ENCODE assay signal across 29 mouse cellular contexts in the genomic region with DNA sequence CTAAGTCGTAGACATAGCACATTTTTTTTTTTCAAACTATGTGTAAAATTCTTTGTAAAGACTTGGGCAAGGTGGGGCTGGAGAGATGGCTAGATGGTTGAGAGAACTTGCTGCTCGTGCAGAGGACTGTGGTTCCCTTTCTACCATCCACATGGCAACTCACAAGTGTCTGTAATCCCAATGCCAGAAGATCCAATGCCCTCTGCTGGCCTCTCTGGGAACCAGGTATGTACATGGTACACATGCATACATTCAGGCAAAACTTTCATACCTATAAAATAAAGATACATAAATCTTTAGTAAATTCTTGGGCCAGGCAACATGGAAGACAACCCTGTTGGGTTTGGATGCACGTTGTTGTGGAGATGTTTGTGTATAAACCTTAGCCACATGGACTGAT.
DNase-seq lines count a peak whose midpoint lies in the region; ATAC-seq and TF ChIP-seq lines count a peak whose summit lies in the region.
"Had no signal": no experiment of that assay in that cellular context is flagged by ENCODE, and none has a peak within 500 bp of the region (broad histone marks: within the 10 kb centered on the region; RNA-seq: fewer than 3 reads in every experiment).

No protein-coding gene starts in this region.

- H3K36me3 ChIP-seq in heart, postnatal 0 days (replicated peaks; ENCODE audit: control insufficient read depth, insufficient read depth, low read length) = no peaks in the 10 kb centered on the region
- H3K36me3 ChIP-seq in lung, embryonic 14.5 days (ENCODE audit: insufficient read depth) = no peaks in the 10 kb centered on the region
- H3K36me3 ChIP-seq in CH12.LX (replicated peaks in 1 of 2; ENCODE audit: control insufficient read depth in 1 of 2, insufficient read depth in 1 of 2, low read length in 1 of 2) = no peaks in the 10 kb centered on the region
- H3K36me3 ChIP-seq: embryonic facial prominence, embryonic 13.5 days; heart, embryonic 13.5 days; limb, embryonic 15.5 days; lung, embryonic 15.5 days had no signal

- TF ChIP-seq CTCF in heart, postnatal 0 days (IDR thresholded peaks at IDR 0.05; ENCODE audit: low read depth) = peak; percentile 28; the same call in 1 of the 2 replicates
- peak; percentile 39; the same call in 1 of the 2 replicates for TF ChIP-seq CTCF in lung, embryonic 14.5 days (IDR thresholded peaks at IDR 0.05; ENCODE audit: low read depth)
- TF ChIP-seq CTCF in CH12.LX (conservative IDR thresholded peaks at IDR 0.05 in 1 of 2, IDR thresholded peaks at IDR 0.05 in 1 of 2; ENCODE audit: low read depth in 2 of 2, low read length in 2 of 2) = peak in 1 of 2 experiments; percentile 58; a peak in 2 of 4 replicates

- no peak for ATAC-seq in heart, postnatal 0 days (ENCODE audit: insufficient read depth, low read depth)
- ATAC-seq in lung, embryonic 14.5 days (ENCODE audit: insufficient read depth) = no peak
- ATAC-seq: forebrain, embryonic 13.5 days had no signal

- in situ Hi-C loops in CH12.LX (cut with MboI; ENCODE audit: low pct_ligation_motif_present, low pct_unique_long_range_greater_than_20kb, low sequenced_read_pairs) = no loop called here

- dilution Hi-C loops in CH12.LX (cut with MboI; ENCODE audit: extremely low pct_ligation_motif_present, extremely low pct_unique_long_range_greater_than_20kb, low sequenced_read_pairs) = no loop called here

- TF ChIP-seq POLR2A in CH12.LX (IDR thresholded peaks at IDR 0.05; ENCODE audit: low read depth, low read length) = no peak

- peak; percentile 61 for TF ChIP-seq RAD21 in CH12.LX (IDR thresholded peaks at IDR 0.05; ENCODE audit: low read depth, low read length)

- intact Hi-C loops in heart, postnatal 10 days (cut with DNase I) = no loop called here

- TF ChIP-seq EP300 in heart, postnatal 0 days (IDR thresholded peaks at IDR 0.05; ENCODE audit: low read depth) = no peak
- no peak for TF ChIP-seq EP300 in CH12.LX (IDR thresholded peaks at IDR 0.05; ENCODE audit: low read length)

- no peaks in the 10 kb centered on the region for H3K79me2 ChIP-seq in CH12.LX (replicated peaks; ENCODE audit: control insufficient read depth, extremely low read depth, insufficient read depth, poor library complexity, severe bottlenecking)

- no peaks in the 10 kb centered on the region for H3K9me3 ChIP-seq in heart, postnatal 0 days (replicated peaks; ENCODE audit: control insufficient read depth, low read length)
- H3K9me3 ChIP-seq in lung, embryonic 14.5 days (ENCODE audit: low read depth, low read length) = no peaks in the 10 kb centered on the region
- no peaks in the 10 kb centered on the region for H3K9me3 ChIP-seq in CH12.LX (replicated peaks; ENCODE audit: low read length)
- H3K9me3 ChIP-seq: embryonic facial prominence, embryonic 13.5 days; forebrain, embryonic 13.5 days; heart, embryonic 13.5 days; hindbrain, embryonic 13.5 days; limb, embryonic 15.5 days; lung, embryonic 15.5 days; midbrain, embryonic 12.5 days; neural tube, embryonic 12.5 days had no signal

- H3K27ac ChIP-seq in heart, postnatal 0 days (ENCODE audit: low read depth) = no peak overlapping the region
- H3K27ac ChIP-seq in lung, embryonic 14.5 days (ENCODE audit: low read depth) = no peak overlapping the region
- no peak overlapping the region for H3K27ac ChIP-seq in CH12.LX (ENCODE audit: insufficient read depth, low read depth)
- H3K27ac ChIP-seq: embryonic facial prominence, embryonic 13.5 days; forebrain, embryonic 13.5 days; heart, embryonic 13.5 days; hindbrain, embryonic 13.5 days; limb, embryonic 15.5 days; liver, embryonic 14.5 days; lung, embryonic 15.5 days; midbrain, embryonic 12.5 days; neural tube, embryonic 12.5 days had no signal

- no peaks in the 10 kb centered on the region for H3K4me1 ChIP-seq in heart, postnatal 0 days (ENCODE audit: control insufficient read depth, insufficient read depth)
- H3K4me1 ChIP-seq in lung, embryonic 14.5 days (ENCODE audit: insufficient read depth) = no peaks in the 10 kb centered on the region
- H3K4me1 ChIP-seq in CH12.LX (ENCODE audit: control insufficient read depth in 1 of 2, insufficient read depth in 2 of 2) = no peaks in the 10 kb centered on the region
- H3K4me1 ChIP-seq: embryonic facial prominence, embryonic 13.5 days; forebrain, embryonic 13.5 days; heart, embryonic 13.5 days; limb, embryonic 15.5 days; lung, embryonic 15.5 days; midbrain, embryonic 12.5 days; neural tube, embryonic 12.5 days had no signal

- no peak overlapping the region for H3K9ac ChIP-seq in heart, postnatal 0 days (replicated peaks; ENCODE audit: low read depth, low read length)
- H3K9ac ChIP-seq in lung, embryonic 14.5 days = no peak overlapping the region
- no peak overlapping the region for H3K9ac ChIP-seq in CH12.LX (ENCODE audit: insufficient read depth, low read depth)
- H3K9ac ChIP-seq: embryonic facial prominence, embryonic 13.5 days; forebrain, embryonic 13.5 days; heart, embryonic 13.5 days; hindbrain, embryonic 13.5 days; limb, embryonic 15.5 days; liver, embryonic 14.5 days; lung, embryonic 15.5 days; midbrain, embryonic 12.5 days; neural tube, embryonic 12.5 days had no signal

- DNase-seq in heart, postnatal 0 days (ENCODE audit: low spot score) = no peak
- DNase-seq in heart, postnatal 10 days = no peak
- peak; percentile 23 for DNase-seq in lung, embryonic 14.5 days
- no peak for DNase-seq in lung, postnatal 10 days
- no peak for DNase-seq in CH12.LX (ENCODE audit: extremely low read depth)
- DNase-seq in brain, adult 2 months (ENCODE audit: low read depth, low spot score) = peak; percentile 32
- DNase-seq in urinary bladder, postnatal 36 days (ENCODE audit: low spot score in 2 of 2) = no peak
- DNase-seq: adrenal gland, adult 8-10 months; cerebellum, adult 2 months; cerebellum, postnatal 36 days; embryo, embryonic 11 days; gastrocnemius, postnatal 14 days; heart, adult 11 months; heart, postnatal 36 days; kidney, adult 9 months; kidney, postnatal 36 days; left cerebral cortex, postnatal 4 days; retina, postnatal 1 day; thymus, postnatal 14 days had no signal

- no peaks in the 10 kb centered on the region for H3K27me3 ChIP-seq in heart, postnatal 0 days (ENCODE audit: control insufficient read depth, insufficient read depth, low read length)
- H3K27me3 ChIP-seq in lung, embryonic 14.5 days (ENCODE audit: insufficient read depth, low read length) = no peaks in the 10 kb centered on the region
- no peaks in the 10 kb centered on the region for H3K27me3 ChIP-seq in CH12.LX (replicated peaks)
- H3K27me3 ChIP-seq: embryonic facial prominence, embryonic 13.5 days; forebrain, embryonic 13.5 days; heart, embryonic 13.5 days; hindbrain, embryonic 13.5 days; limb, embryonic 15.5 days; lung, embryonic 15.5 days; midbrain, embryonic 12.5 days; neural tube, embryonic 12.5 days had no signal

- no peak overlapping the region for H3K4me2 ChIP-seq in heart, postnatal 0 days (ENCODE audit: low read depth, low read length)
- H3K4me2 ChIP-seq in lung, embryonic 14.5 days = no peak overlapping the region
- no peak overlapping the region for H3K4me2 ChIP-seq in CH12.LX (ENCODE audit: insufficient read depth, low read depth, poor library complexity, severe bottlenecking)
- H3K4me2 ChIP-seq: embryonic facial prominence, embryonic 13.5 days; forebrain, embryonic 13.5 days; heart, embryonic 13.5 days; hindbrain, embryonic 13.5 days; limb, embryonic 15.5 days; lung, embryonic 15.5 days; midbrain, embryonic 12.5 days; neural tube, embryonic 12.5 days had no signal

- no peak overlapping the region for H3K4me3 ChIP-seq in heart, postnatal 0 days (ENCODE audit: low read depth, low read length)
- no peak overlapping the region for H3K4me3 ChIP-seq in lung, embryonic 14.5 days (ENCODE audit: low read depth, low read length)
- no peak overlapping the region for H3K4me3 ChIP-seq in CH12.LX (replicated peaks in 1 of 3; ENCODE audit: low read depth in 2 of 3, low read length in 2 of 3, poor library complexity in 1 of 3)
- H3K4me3 ChIP-seq: embryonic facial prominence, embryonic 13.5 days; erythroblast, embryonic 14.5 days; forebrain, embryonic 13.5 days; heart, embryonic 13.5 days; hindbrain, embryonic 13.5 days; limb, embryonic 15.5 days; lung, embryonic 15.5 days; midbrain, embryonic 12.5 days; neural tube, embryonic 12.5 days had no signal

- 67% methylated on average over 3 of the region's 3 CpGs for WGBS in heart, postnatal 0 days
- 61% methylated on average over 3 of the region's 3 CpGs for WGBS in lung, embryonic 14.5 days

TF ChIP-seq in CH12.LX, 34 proteins besides CTCF, POLR2A, EP300 and RAD21:
- peak; percentile 66 for TF ChIP-seq SMC3 (IDR thresholded peaks at IDR 0.05; ENCODE audit: low read depth, low read length)
- TF ChIP-seq TBP (conservative IDR thresholded peaks at IDR 0.05; ENCODE audit: low read depth, low read length) = no peak
- TF ChIP-seq NELFE (IDR thresholded peaks at IDR 0.05; ENCODE audit: low read depth, low read length) = no peak
- TF ChIP-seq JUN (IDR thresholded peaks at IDR 0.05; ENCODE audit: insufficient read depth, low read depth, low read length) = no peak
- peak; percentile 71 for TF ChIP-seq MYC (IDR thresholded peaks at IDR 0.05; ENCODE audit: low read depth, low read length)
- no peak for TF ChIP-seq PAX5 (IDR thresholded peaks at IDR 0.05; ENCODE audit: low read length)
- TF ChIP-seq JUND (conservative IDR thresholded peaks at IDR 0.05; ENCODE audit: low read depth, low read length) = no peak

Comparison
In these comparisons a context has a peak if more than half of its experiments do, and no peak if none do; other contexts are left out.
1. DNase-seq: peak in lung, embryonic 14.5 days (single experiment) and brain, adult 2 months (single experiment); none in heart, postnatal 0 days (single experiment), heart, postnatal 10 days (0 of 2), lung, postnatal 10 days (single experiment), CH12.LX (single experiment) and urinary bladder, postnatal 36 days (0 of 2).